Mouse (Mus musculus) cerebellum, adult 9-11 months (tissue): ENCODE results near the gene Rapgefl1.

Experiments
- DNase-seq: peaks from one replicate; pipeline ENCODE4 v3.0.0; 2022

Gene Rapgefl1

GRCm38 (mm10) chr11:98836651-98837141 is at the start of gene Rapgefl1:
Gene Rapgefl1 (plus strand): TSS chr11:98836785.
- peak; percentile 87 for DNase-seq

- no peak for DNase-seq
Measured at GRCm38 (mm10) chr11:98787229-98787628, 49.4 kb upstream of the Rapgefl1 start.

GRCm38 (mm10) chr11:98787691-98788090 is 48.9 kb upstream of the Rapgefl1 start:
- DNase-seq = no peak

DNA sequence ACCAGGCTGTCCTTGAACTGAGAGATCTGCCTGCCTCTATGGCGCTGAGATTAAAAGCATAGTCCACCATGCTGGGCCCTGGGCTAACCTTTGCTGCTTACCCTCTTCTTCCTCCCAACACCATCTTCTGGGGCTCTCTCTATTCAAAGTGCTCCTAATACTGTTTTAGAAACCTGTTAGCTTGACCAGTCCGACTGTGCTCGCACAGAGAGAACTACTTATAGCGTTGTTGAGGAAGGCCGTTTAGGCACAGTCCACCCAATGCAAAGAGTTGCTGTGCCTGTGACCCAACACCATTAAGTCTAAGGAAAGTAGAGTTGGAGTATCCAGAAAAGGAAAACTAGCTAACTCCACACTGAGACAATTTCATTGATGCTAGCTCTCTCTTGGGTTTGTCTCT is 48.4 kb upstream of the Rapgefl1 start:
- DNase-seq = no peak

DNA sequence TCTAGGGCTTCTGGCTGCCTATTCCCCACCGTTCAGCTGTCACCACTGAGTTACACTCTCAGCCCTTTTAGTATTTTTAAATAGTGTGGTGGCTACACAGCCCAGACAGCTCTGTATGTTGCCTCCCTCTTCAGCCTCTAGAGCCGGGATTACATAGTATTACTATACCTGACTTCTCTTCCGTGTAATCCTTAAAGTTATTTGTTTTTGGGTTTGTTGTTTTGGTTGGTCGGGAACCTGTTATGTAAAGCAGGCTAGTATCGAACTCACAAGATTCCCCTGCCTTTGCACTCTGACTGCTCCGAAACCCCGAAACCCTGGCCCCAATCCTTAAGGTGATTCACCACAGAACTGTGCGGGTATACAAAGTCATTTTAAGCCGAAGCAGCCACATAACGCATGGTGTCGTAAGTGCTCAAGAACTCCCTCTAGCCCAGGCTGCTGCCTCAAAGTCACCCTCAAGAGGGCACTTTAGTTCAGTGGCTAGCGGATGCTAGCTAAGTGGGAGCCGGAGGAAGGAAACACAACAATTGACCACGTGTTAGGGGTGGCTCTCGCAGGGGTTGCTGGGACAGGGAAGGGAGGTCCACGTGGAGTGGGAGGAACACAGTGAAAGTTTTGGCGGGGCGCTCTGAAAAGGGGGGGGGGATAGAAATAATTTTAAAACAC is 47.9 kb upstream of the Rapgefl1 start:
- DNase-seq = peak; percentile 92

GRCm38 (mm10) chr11:98789219-98789807 is 47.3 kb upstream of the Rapgefl1 start:
- peak; percentile 60 for DNase-seq

DNA sequence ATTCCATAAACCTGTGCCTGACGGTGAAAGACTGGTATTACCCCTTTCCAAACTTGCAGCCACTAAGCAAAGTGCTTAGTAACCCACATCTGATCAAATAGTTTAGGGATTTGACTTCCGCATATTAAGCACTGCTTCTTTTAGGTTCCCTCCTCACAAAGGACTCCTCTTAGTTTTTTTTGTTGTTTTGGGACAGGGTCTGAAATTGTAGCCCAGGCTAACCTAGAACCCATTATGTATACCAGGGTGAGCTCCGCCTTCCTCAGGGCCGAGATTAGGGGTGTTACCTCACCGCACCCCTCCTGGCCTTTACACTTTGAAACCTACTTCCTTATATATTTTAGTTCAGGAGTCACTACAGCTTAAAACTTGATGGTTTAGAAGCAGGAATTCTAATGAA is 46.8 kb upstream of the Rapgefl1 start:
- DNase-seq = peak; percentile 24

DNA sequence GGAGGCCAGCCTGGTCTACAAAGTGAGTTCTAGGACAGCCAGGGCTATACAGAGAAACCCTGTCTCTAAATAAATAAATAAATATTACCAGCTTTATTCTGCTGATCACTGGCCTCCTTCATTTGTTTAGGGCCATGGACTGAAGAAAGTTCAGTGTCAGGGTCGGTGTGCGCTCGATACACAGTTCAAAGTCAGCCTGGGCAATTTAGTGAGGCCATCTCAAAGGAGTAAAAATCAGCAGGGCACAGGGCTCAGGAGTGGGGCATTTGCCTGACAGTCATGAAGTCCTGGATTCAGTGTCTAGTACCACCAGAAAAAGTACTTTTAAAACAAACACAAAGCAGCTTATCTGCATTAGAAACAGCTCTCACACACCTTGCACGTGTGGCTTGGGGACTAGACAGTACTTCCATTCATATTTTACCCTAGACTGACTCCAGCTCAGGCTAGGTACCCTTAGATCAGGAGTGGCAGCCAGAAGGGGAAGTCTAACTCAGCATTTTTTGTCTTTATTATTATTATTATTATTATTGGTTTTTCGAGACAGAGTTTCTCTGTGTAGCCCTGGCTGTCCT is 45.9 kb upstream of the Rapgefl1 start:
- peak; percentile 24 for DNase-seq

- DNase-seq = peak; percentile 23
Measured at GRCm38 (mm10) chr11:98791448-98791847, 45.1 kb upstream of the Rapgefl1 start.

GRCm38 (mm10) chr11:98792081-98792480 is 44.5 kb upstream of the Rapgefl1 start:
- peak; percentile 31 for DNase-seq

DNA sequence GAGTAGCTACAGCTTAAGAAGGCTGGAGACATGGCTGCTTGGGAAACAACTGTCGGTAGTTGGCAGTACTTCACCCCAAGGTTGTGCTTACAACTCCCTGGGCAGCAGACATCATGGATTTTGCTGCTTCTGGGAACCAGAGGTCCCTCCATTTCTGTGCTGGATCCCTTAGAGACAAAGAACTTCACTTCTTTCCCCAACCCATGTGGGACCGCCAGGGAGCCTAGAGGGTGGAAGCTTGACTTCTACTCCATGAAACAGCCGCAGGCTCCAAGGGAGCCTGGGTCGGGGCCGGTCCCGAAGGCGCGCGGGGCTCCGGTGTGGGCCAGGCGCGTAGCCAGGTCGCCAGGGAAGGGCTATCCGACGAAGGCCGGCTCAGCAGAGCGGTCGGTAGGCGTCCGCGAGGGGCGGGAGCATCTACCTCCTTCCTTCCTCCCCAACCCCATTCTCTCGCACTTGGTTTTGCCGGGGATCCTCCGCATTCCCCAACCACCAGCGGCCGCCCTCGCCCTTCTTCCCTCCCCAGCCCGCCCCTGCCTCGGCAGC is 42.0 kb upstream of the Rapgefl1 start:
- DNase-seq = peak; percentile 89

DNA sequence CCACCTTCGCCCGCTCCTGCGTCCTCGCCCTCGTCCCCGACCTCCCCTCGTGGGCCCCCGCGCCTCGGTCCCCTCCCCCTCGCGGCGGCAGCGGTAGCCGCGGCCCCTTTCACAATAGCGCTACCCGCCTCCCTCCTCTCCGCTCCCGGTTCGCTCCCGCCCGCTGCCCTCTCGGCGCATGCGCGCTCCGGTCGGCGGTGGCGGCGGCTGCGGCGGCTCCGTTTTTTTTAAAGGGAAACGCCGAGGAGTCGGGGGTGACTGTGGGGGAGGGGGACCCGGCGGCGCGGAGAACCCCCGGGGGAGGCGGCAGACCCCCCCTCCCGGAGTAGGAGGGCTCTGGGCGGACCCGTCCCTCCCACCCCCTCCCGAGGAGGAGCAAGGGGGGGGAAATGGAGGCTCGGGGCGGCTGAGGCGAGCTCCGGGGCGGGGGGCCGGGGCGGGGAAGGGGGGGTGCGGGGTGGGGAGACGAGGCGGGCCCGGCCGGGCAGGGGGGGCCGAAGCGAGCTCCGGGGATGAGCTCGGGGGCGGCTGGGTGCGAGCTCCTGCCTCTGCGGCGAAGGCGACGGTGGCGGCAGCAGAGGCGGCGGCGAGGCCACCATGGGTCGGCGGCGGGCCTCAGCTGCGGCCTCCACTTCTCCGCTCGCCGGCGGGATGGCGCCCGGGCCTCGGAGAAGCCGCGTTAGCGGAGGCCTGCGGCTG is 41.4 kb upstream of the Rapgefl1 start, which contains the start of gene Msl1:
Msl1 (plus strand) TSS at position 502 of the 699 bp plus-strand sequence.
- peak; percentile 93 for DNase-seq

- peak; percentile 73 for DNase-seq
Measured at GRCm38 (mm10) chr11:98795714-98796514, 40.7 kb upstream of the Rapgefl1 start.

DNA sequence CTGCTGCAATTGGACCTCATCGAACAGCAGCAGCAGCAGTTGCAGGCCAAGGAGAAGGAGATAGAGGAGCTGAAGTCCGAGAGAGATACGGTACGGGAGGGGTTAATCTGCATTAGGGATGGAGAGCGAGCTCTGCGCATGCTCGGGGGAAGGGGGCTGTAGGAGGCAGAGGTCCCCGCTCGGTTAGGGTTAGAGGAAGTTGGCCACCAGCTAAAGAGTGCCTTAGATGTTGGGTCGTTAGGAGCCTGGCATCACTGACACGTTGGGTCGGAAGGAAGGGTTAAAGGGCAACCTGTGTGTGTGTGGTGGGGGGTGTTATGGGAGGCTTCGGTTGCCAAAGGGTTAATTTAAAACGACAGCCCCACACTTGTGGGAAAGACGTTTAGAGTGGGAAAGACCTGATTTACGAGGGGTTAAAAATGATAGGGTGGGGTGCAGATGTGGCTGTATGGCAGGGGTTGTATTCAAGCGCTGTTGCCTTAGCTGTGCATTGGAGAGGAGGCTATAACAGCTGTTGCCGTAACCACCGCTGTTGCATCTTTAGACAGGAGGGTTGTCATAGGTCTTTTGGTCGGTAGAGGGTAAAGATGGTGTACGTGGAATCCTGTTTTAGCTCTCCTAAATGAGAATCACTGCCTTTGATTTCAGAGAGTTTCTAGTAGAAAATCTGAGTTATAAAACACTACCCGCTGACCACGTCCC is 39.9 kb upstream of the Rapgefl1 start:
- peak; percentile 84 for DNase-seq

- DNase-seq = peak; percentile 64
Measured at GRCm38 (mm10) chr11:98797306-98797705, 39.3 kb upstream of the Rapgefl1 start.

GRCm38 (mm10) chr11:98797909-98798308 is 38.7 kb upstream of the Rapgefl1 start:
- no peak for DNase-seq

- DNase-seq = no peak
Measured at GRCm38 (mm10) chr11:98804605-98805004, 32.0 kb upstream of the Rapgefl1 start, which contains the start of gene Casc3. Gene Casc3 (plus strand): TSS chr11:98804905.

GRCm38 (mm10) chr11:98808417-98808816 is 28.2 kb upstream of the Rapgefl1 start:
- DNase-seq = no peak

- peak; percentile 99 for DNase-seq
Measured at GRCm38 (mm10) chr11:98809457-98810290, 26.9 kb upstream of the Rapgefl1 start.

- DNase-seq = no peak
Measured at GRCm38 (mm10) chr11:98810686-98811085, 25.9 kb upstream of the Rapgefl1 start.
